Mouse (Mus musculus) bone marrow macrophage, adult 2 months (primary cell): ENCODE data around the gene Zfp385b. TPM values are rescaled to one million over a fixed set of nuclear protein-coding genes. Genes with fewer than 3 reads are reported as not detected.

ENCODE experiments used
- H3K27ac ChIP-seq: 2 replicates; pipeline ENCODE4 v1.5.1; 2012; ENCODE audit warnings: low read depth, low read length; ENCODE audit not compliant: insufficient read depth
- H3K4me1 ChIP-seq: 2 replicates; pipeline ENCODE4 v1.6.1; 2012; ENCODE audit warnings: low read length; ENCODE audit not compliant: control insufficient read depth, insufficient read depth
- H3K4me3 ChIP-seq: 2 replicates; pipeline ENCODE4 v1.5.1; 2012; ENCODE audit warnings: mild to moderate bottlenecking, low read length, moderate library complexity; ENCODE audit not compliant: insufficient read depth
- CTCF ChIP-seq: IDR thresholded peaks from 2 replicates; pipeline ENCODE4 v1.5.1; 2012; ENCODE audit warnings: low read depth, mild to moderate bottlenecking, low read length, moderate library complexity
- POLR2A ChIP-seq: IDR thresholded peaks from 2 replicates; pipeline ENCODE4 v1.6.1; 2012; ENCODE audit warnings: mild to moderate bottlenecking, low read depth, low read length, borderline replicate concordance
- polyA plus RNA-seq: library from polyadenylated mRNA; stranded (reverse); fragments of >200 nt; gene quantifications from 2 replicates; pipeline ENCODE4 v1.2.4, GENCODE M21; 2012; ENCODE audit not compliant: missing spikeins, insufficient read depth, insufficient read length

The Zfp385b gene
- polyA plus RNA-seq, 1 experiment = not detected

DNA sequence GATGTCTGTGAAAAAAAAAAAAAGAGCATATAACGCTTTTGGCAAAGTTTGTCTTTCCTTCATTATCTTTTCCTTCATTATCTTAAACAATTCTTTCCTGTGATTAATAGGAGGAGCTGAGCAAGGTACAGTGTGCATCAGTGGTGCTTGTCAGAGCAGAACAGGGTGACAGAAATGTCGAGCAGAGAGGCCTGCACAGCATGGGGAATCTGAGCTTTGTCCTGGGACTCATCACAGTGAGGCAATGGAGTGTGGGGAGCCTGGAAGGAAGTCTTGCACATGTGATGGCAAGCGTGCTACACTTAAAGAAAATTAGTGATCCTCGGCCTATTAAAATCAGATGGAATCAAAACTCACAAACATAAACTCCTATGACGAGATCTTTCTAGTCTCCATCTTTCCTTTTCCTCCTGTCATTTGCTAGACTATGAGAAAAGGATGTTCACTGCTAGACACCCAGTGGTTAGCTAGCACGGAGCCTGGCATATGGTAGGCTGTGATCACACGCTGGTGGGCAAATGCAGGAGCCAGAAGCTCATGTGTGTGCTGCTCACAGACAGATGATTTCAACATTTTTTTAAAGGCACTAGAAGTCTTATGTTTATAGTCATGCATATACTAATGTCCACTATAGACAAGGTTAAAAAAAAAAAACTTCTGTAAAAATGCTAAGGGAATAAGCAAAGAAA is 209.0 kb downstream of the Zfp385b start:
- Histone ChIP-seq H3K4me1 (no peaks in the 10 kb centered on the region), H3K4me3 (no peak overlapping the region)
- TF ChIP-seq POLR2A = no peak
- TF ChIP-seq CTCF = no peak

GRCm38 (mm10) chr2:77609452-77609851 is 210.0 kb downstream of the Zfp385b start:
- TF ChIP-seq CTCF (no peak), POLR2A (no peak)
- Histone ChIP-seq H3K4me3 (no peak overlapping the region), H3K4me1 (no peaks in the 10 kb centered on the region), H3K27ac (no peak overlapping the region)

More for the DNA sequence above, 209.0 kb downstream of the Zfp385b start:
- no peak overlapping the region for H3K27ac ChIP-seq

DNA sequence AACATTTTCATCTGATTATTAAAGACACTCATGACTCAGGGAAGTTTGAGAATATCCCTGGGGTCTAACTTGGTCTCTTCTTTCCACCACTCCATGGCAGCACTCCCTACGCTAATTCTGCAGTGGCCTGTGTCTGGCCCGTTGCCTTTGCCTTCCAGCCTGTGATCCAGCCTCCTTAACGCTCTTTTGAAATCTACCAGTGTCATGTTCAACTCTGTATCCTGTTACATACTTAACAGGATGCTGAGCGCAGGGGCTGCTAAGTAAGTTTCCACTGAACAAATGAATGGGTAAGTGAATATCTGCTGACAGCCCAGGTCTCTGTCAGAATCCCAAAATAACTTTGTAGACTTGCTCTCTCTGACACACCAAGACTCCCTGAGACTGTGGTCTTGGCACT is 210.8 kb downstream of the Zfp385b start:
- no peaks in the 10 kb centered on the region for H3K4me1 ChIP-seq
- no peak overlapping the region for H3K4me3 ChIP-seq
- H3K27ac ChIP-seq = no peak overlapping the region
- TF ChIP-seq CTCF (no peak), POLR2A (no peak)

DNA sequence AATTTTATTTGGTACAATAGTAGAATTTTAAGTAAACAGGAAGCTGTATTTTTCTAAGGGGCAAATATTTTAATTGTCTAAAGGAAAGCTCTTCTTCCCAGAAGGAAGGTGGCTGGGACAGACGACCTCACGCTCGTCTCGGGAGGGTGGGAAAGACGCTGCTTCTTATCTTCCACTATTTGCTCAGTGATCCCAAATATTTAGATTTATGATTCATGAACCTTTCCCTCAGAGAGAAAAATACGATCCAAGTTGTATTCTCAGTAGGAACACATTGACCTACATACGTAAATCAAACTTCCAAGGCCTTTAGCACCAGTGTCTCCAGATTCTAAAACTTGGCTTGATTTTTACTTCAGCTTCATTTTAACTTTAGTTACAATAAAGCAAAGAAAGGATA is 226.0 kb downstream of the Zfp385b start:
- H3K4me3 ChIP-seq = no peak overlapping the region
- TF ChIP-seq CTCF = no peak
- TF ChIP-seq POLR2A = no peak
- no peaks in the 10 kb centered on the region for H3K4me1 ChIP-seq
- no peak overlapping the region for H3K27ac ChIP-seq

DNA sequence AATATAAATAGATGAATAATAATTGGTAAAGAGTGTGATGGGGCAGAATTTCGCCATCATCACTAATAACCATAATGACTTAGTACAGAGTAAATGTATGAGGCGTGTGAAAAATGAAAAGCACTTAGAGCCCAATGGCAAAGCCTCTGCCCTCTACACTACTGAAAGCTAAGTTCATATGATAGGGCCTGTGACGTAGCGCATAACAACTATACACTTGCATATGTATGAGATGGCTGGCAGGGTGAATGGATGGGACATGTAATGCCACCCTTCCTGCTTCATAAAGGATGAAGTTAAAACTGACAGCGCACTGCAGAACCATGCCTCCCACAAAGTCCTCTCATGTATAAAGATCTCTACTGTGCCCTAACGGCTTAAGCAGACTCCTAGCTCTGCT is 226.9 kb downstream of the Zfp385b start:
- H3K4me1 ChIP-seq = no peaks in the 10 kb centered on the region
- no peak overlapping the region for H3K27ac ChIP-seq
- TF ChIP-seq POLR2A (no peak), CTCF (no peak)
- H3K4me3 ChIP-seq = no peak overlapping the region

DNA sequence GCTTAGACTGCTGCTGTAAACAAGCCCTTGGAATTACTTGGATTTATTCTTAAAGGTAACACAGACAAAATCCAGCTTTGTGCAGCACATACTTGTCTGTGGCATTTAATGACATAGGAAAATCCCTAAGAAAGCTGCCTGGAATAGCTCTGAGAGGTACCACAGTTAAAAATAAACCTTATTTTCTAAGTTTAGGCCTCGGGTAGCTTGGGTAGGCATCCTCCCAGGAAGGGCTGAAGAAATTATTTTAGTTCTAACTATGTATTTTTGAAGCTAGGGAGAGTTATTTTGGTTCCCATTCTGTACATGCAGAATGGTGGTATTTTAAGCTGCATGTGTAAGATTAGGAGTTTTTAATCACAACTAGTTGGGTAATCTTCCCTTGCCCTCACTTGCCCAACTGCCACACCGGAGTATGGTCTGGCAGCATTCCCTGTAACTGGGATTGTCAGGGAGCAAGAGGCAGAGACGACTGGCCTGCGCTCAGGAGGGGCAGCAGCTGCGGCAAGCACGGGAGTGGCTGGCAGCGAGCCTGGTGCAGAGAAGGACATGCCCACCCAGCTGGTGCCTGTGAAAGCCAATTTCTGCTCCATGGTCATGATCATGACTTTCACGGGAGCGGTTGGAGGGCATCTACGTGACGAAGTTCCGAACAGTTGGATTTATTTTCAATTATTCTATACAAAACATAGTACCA is 230.1 kb downstream of the Zfp385b start:
- H3K4me1 ChIP-seq = no peaks in the 10 kb centered on the region
- H3K27ac ChIP-seq = no peak overlapping the region
- TF ChIP-seq CTCF (no peak), POLR2A (no peak)
- no peak overlapping the region for H3K4me3 ChIP-seq

GRCm38 (mm10) chr2:77587387-77587786 is 232.1 kb downstream of the Zfp385b start:
- no peak overlapping the region for H3K27ac ChIP-seq
- TF ChIP-seq CTCF (no peak), POLR2A (no peak)
- no peak overlapping the region for H3K4me3 ChIP-seq
- no peaks in the 10 kb centered on the region for H3K4me1 ChIP-seq

GRCm38 (mm10) chr2:77586581-77587360 is 232.7 kb downstream of the Zfp385b start:
- H3K4me3 ChIP-seq = no peak overlapping the region
- TF ChIP-seq POLR2A (no peak), CTCF (no peak)
- no peak overlapping the region for H3K27ac ChIP-seq
- no peaks in the 10 kb centered on the region for H3K4me1 ChIP-seq

DNA sequence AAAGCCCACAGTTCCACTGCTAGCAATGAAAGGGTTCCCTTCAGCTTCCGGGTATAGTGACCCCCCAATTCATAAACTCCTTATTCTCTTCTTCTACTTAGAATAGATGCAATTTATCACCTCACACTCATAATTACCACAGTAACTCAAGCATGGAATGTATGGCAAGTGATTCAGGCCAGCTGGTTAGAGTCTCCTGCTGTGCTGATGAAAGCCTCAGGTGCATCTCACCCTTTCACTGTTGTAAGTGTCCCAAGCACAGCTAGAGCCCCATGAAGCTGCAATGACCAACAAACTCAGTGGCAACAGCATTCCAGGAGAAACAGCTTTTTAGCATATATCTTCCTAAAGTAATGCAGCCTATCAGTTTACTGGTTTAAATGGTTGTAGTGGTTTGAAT is 235.9 kb downstream of the Zfp385b start:
- TF ChIP-seq CTCF (no peak), POLR2A (no peak)
- Histone ChIP-seq H3K4me1 (no peaks in the 10 kb centered on the region), H3K27ac (no peak overlapping the region), H3K4me3 (no peak overlapping the region)

- no peak overlapping the region for H3K4me3 ChIP-seq
- TF ChIP-seq POLR2A (no peak), CTCF (no peak)
- H3K27ac ChIP-seq = no peak overlapping the region
- no peaks in the 10 kb centered on the region for H3K4me1 ChIP-seq
Observed at GRCm38 (mm10) chr2:77576571-77576970, 242.9 kb downstream of the Zfp385b start.
